ENCODE assay signal across 1 mouse cellular context in genomic region chr17:44418676-44419404, GRCm38 (mm10).
TF ChIP-seq lines count a peak whose summit lies in the region.

No protein-coding gene starts in this region.

TF ChIP-seq in CH12.LX, 34 proteins besides CTCF, POLR2A, EP300 and RAD21 (continued from another document):
- peak; percentile 28; the same call in 1 of the 2 replicates for TF ChIP-seq RCOR1 (conservative IDR thresholded peaks at IDR 0.05; ENCODE audit: low read depth, low read length)
- no peak for TF ChIP-seq PAX5 (IDR thresholded peaks at IDR 0.05; ENCODE audit: low read length)
- TF ChIP-seq KAT2A (IDR thresholded peaks at IDR 0.05; ENCODE audit: insufficient replicate concordance, low read length), result 0 out of 2 replicates have a peak, but pooled peaks have one; percentile 41
